Mouse (Mus musculus): ENCODE results near the gene Nrde2.

GRCm38 (mm10) chr12:100089265-100089664 lies 70.2 kb downstream of the Nrde2 start:
- no peak for TF ChIP-seq CTCF (IDR thresholded peaks at IDR 0.05; ENCODE audit: low read depth, low read length)
- no peak for TF ChIP-seq POLR2A (IDR thresholded peaks at IDR 0.05; ENCODE audit: extremely low read depth, insufficient read depth, low read length)
